Mouse (Mus musculus) myocyte (in vitro differentiated cells): ENCODE measurements around the gene Nfkbil1. TPM values are rescaled to one million over a fixed set of nuclear protein-coding genes. Genes with fewer than 3 reads are reported as not detected.

Experiments
- H3K27me3 ChIP-seq: one replicate; pipeline ENCODE4 v1.6.1; 2011; ENCODE audit not compliant: control insufficient read depth, insufficient read depth, insufficient read length
- H3K36me3 ChIP-seq: one replicate; pipeline ENCODE4 v1.6.1; 2011; ENCODE audit not compliant: control insufficient read depth, insufficient read depth
- H3K4me2 ChIP-seq: one replicate; pipeline ENCODE4 v1.6.1; 2011; ENCODE audit warnings: low read depth, control low read depth
- H3K4me3 ChIP-seq: one replicate; pipeline ENCODE4 v1.5.1; 2011; ENCODE audit warnings: mild to moderate bottlenecking, control low read depth, moderate library complexity
- H3K79me2 ChIP-seq: one replicate; pipeline ENCODE4 v1.6.1; 2011; ENCODE audit not compliant: control insufficient read depth, insufficient read depth
- H3ac ChIP-seq: one replicate; pipeline ENCODE4 v1.6.1; 2011; ENCODE audit not compliant: control insufficient read depth, insufficient read length
- CEBPB ChIP-seq: IDR thresholded peaks from 2 replicates; pipeline ENCODE4 v1.6.1; 2011; ENCODE audit warnings: mild to moderate bottlenecking, moderate library complexity; ENCODE audit not compliant: poor library complexity, insufficient read depth, severe bottlenecking
- E2F4 ChIP-seq: IDR thresholded peaks from one replicate; pipeline ENCODE4 v1.6.1; 2011; ENCODE audit warnings: mild to moderate bottlenecking, control low read depth, moderate library complexity; ENCODE audit not compliant: insufficient read depth
- MAX ChIP-seq: IDR thresholded peaks from one replicate; pipeline ENCODE4 v1.6.1; 2011; ENCODE audit warnings: low read depth, mild to moderate bottlenecking, control low read depth
- MYOD1 ChIP-seq, 3 experiments: IDR thresholded peaks; one replicate each; pipeline ENCODE4 v1.6.1; 2011; ENCODE audit warnings: control low read depth in 2 of 3, low read depth in 2 of 3, mild to moderate bottlenecking in 2 of 3, moderate library complexity in 1 of 3; ENCODE audit not compliant: insufficient read length in 2 of 3, control insufficient read depth in 1 of 3
- MYOG ChIP-seq, 3 experiments: IDR thresholded peaks; one replicate each; pipeline ENCODE4 v1.6.1; 2011; ENCODE audit warnings: control low read depth in 2 of 3, low read depth in 2 of 3, mild to moderate bottlenecking in 2 of 3; ENCODE audit not compliant: insufficient read length in 2 of 3, control insufficient read depth in 1 of 3, insufficient read depth in 1 of 3
- POLR2A ChIP-seq: IDR thresholded peaks from one replicate; pipeline ENCODE4 v1.6.1; 2011; ENCODE audit warnings: low read depth, mild to moderate bottlenecking, control low read depth, moderate library complexity; ENCODE audit not compliant: insufficient read length
- POLR2AphosphoS2 ChIP-seq: IDR thresholded peaks from one replicate; pipeline ENCODE4 v1.6.1; 2011; ENCODE audit warnings: low read depth, control low read depth; ENCODE audit not compliant: insufficient read length
- REST ChIP-seq: IDR thresholded peaks from one replicate; pipeline ENCODE4 v1.6.1; 2011; ENCODE audit warnings: mild to moderate bottlenecking, control low read depth, moderate library complexity; ENCODE audit not compliant: insufficient read depth, insufficient read length
- SRF ChIP-seq: IDR thresholded peaks from one replicate; pipeline ENCODE4 v1.6.1; 2011; ENCODE audit warnings: low read depth; ENCODE audit not compliant: control insufficient read depth, insufficient read length
- TCF12 ChIP-seq: IDR thresholded peaks from one replicate; pipeline ENCODE4 v1.6.1; 2011; ENCODE audit warnings: mild to moderate bottlenecking, control low read depth; ENCODE audit not compliant: poor library complexity, insufficient read depth, severe bottlenecking
- TCF3 ChIP-seq: IDR thresholded peaks from one replicate; pipeline ENCODE4 v1.6.1; 2011; ENCODE audit warnings: low read depth, control low read depth; ENCODE audit not compliant: insufficient read length
- USF1 ChIP-seq: IDR thresholded peaks from one replicate; pipeline ENCODE4 v1.6.1; 2011; ENCODE audit warnings: low read depth, mild to moderate bottlenecking, control low read depth, moderate library complexity
- polyA plus RNA-seq: library from polyadenylated mRNA; unstranded; fragments of >200 nt; fragmentation: generic; extraction: Trizol; gene quantifications from one replicate; pipeline ENCODE4 v1.2.1, GENCODE M21; 2012; ENCODE audit warnings: missing spikeins

Gene Nfkbil1
- polyA plus RNA-seq, 1 experiment: 27.1 TPM

DNA sequence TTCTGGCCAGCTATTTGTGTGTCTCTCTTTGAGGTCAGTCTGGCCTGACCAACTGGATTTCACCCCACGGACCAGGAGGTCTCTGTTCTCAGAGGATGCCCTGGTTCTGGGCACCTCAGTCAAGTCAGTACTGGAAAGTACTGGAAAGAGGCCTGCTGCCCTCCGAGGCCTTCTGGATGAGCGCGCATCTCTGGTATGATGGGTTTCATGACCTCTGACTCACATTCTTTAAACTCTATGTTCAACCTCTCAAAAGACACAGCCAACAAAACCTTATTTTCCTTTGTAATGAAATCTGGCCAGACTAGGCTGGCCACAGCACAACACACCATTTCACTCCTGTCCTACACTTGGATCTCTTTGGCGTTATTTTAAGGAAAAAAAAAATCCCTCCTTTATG lies 10.1 kb downstream of the Nfkbil1 start:
- H3K4me3 ChIP-seq: no peak overlapping the region
- peaks cover 10% of the 10 kb centered on the region for H3K36me3 ChIP-seq
- no peak overlapping the region for H3ac ChIP-seq
- no peaks in the 10 kb centered on the region for H3K27me3 ChIP-seq
- no peak overlapping the region for H3K4me2 ChIP-seq
- no peaks in the 10 kb centered on the region for H3K79me2 ChIP-seq
- TF ChIP-seq POLR2AphosphoS2: no peak
- TF ChIP-seq E2F4: no peak
- TF ChIP-seq POLR2A: no peak
- no peak for TF ChIP-seq MYOG (IDR thresholded peaks at IDR 0.05; ENCODE audit: control insufficient read depth in 1 of 3, insufficient read depth in 1 of 3, insufficient read length in 2 of 3, low read depth in 2 of 3)

DNA sequence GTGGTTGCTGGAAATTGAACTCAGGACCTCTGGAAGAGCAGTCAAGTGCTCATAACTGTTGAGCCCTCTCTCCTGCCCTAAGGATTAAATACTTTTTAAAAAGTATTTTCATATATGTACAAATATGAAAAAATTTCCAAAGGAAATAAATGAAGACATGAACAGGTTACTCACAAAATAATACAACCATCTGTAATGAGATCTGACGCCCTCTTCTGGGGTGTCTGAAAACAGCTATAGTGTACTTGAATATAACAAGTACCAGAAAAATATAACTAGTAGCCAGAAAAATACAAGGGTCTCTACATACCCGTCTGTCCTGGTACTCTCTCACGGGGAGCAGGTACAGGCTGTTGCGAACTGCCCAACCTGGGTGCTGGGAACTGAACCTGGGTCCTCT lies 11.0 kb downstream of the Nfkbil1 start:
- no peak overlapping the region for H3ac ChIP-seq
- peaks cover 11% of the 10 kb centered on the region for H3K36me3 ChIP-seq
- H3K27me3 ChIP-seq: no peaks in the 10 kb centered on the region
- no peaks in the 10 kb centered on the region for H3K79me2 ChIP-seq
- H3K4me2 ChIP-seq: no peak overlapping the region
- TF ChIP-seq TCF12: no peak
- TF ChIP-seq TCF3: no peak
- no peak for TF ChIP-seq REST
- no peak for TF ChIP-seq POLR2A
- TF ChIP-seq CEBPB: no peak
- TF ChIP-seq MYOG (IDR thresholded peaks at IDR 0.05; ENCODE audit: control insufficient read depth in 1 of 3, insufficient read depth in 1 of 3, insufficient read length in 2 of 3, low read depth in 2 of 3): no peak
- TF ChIP-seq MYOD1 (IDR thresholded peaks at IDR 0.05; ENCODE audit: control insufficient read depth in 1 of 3, insufficient read length in 2 of 3, low read depth in 2 of 3): no peak
- TF ChIP-seq USF1: no peak
- TF ChIP-seq E2F4: no peak
- TF ChIP-seq MAX: no peak
- no peak for TF ChIP-seq SRF
- no peak for TF ChIP-seq POLR2AphosphoS2
- H3K4me3 ChIP-seq: no peak overlapping the region

DNA sequence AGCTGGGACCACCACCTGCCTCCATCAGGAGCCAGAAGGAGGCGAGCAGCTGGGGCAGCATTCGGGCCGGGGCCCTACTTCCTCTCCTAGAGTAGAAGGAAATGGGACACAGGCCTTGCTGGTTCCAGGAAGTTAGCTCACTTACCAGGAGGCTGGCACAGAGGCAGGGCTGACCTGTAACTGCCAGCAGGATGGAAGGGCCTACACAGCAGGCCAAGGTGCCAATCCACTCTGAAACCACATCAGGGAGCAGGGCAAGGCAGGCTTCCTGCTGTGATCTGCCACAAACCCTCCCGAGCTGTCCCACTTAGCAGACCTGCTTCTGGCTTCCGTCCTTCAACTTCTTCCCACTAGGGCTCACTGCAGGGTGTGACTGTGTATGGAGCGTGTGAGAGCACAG lies 13.3 kb downstream of the Nfkbil1 start:
- no peaks in the 10 kb centered on the region for H3K27me3 ChIP-seq
- H3K79me2 ChIP-seq: no peaks in the 10 kb centered on the region
- TF ChIP-seq MYOG (IDR thresholded peaks at IDR 0.05; ENCODE audit: control insufficient read depth in 1 of 3, insufficient read depth in 1 of 3, insufficient read length in 2 of 3, low read depth in 2 of 3) (no peak), REST (no peak), CEBPB (no peak), POLR2A (no peak), USF1 (no peak), MAX (no peak), SRF (no peak)
- H3ac ChIP-seq: no peak overlapping the region
- H3K36me3 ChIP-seq: peaks cover 5% of the 10 kb centered on the region
- no peak overlapping the region for H3K4me3 ChIP-seq
- H3K4me2 ChIP-seq: no peak overlapping the region

DNA sequence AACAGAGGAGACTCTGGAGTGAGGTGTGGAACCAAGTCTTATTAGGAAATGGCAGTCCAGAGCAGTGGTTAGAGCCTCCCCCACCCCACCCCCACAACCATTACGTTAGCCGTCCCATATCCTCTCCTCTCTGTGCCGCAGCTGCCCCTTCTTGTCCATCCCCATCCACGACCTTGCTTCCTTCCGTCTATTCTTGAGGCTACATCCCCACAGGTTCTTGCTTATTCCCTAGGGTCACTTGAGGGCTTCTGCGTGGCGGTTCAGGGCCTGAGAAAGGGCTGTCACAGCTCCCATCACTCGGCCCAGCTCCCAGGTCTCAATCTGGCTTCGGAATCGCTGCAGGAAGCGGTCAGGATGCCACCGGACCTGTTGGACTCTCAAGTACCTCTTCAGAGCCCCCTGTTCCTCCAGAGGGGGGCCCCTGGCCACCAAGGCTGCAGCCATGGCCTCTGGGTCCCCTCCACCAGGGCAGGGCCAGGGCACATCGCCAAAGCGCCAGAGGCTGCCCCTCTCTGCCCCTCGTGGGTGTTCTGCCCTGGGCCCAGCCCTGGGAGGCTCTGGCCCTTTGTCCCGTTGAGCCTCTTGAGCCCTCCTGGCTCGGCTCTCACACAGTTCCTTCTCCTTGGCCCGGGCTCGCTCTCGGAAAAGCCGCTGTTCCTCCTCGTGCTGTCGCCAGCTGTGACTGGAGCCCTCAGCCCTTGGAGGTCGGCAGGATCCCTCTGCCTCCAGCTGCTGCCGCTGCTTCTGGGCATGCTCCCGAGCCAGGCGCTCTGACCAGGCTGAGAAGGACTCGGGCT lies 15.2 kb downstream of the Nfkbil1 start, which contains the start of gene Gm16181:
Gene Gm16181 (plus strand): TSS at position 679 of the 797 bp plus-strand sequence.
- Histone ChIP-seq H3K36me3 (peaks cover 5% of the 10 kb centered on the region), H3K79me2 (no peaks in the 10 kb centered on the region), H3K4me2 (no peak within 1 kb of the TSS), H3ac (no peak within 1 kb of the TSS), H3K27me3 (no peaks in the 10 kb centered on the region), H3K4me3 (no peak within 1 kb of the TSS)
- no peak for TF ChIP-seq MYOG (IDR thresholded peaks at IDR 0.05; ENCODE audit: control insufficient read depth in 1 of 3, insufficient read depth in 1 of 3, insufficient read length in 2 of 3, low read depth in 2 of 3)

DNA sequence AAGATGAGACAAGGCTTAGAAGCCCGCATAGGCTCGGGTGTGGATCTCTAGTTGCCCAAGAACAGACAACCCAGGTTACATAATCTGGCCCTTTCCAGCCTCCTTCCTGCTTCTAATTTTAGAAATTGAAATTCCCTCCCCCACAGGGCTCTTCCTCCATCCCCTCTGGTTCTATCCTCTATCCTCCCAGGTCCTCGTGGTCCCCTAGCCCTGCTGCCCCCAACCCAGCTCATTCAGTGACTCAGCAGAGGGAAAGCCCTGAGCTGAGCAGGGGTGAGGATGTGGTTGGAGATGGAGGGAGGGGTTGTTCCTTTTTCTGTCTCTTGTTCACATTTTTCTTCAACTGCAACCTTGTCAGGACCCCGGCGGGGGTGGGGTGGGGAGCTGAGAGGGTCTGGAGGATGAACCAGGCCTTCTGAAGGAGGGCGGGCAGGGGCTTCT lies 16.0 kb downstream of the Nfkbil1 start:
- no peaks in the 10 kb centered on the region for H3K27me3 ChIP-seq
- no peaks in the 10 kb centered on the region for H3K79me2 ChIP-seq
- no peak overlapping the region for H3K4me2 ChIP-seq
- H3K4me3 ChIP-seq: no peak overlapping the region
- no peak for TF ChIP-seq MYOG (IDR thresholded peaks at IDR 0.05; ENCODE audit: control insufficient read depth in 1 of 3, insufficient read depth in 1 of 3, insufficient read length in 2 of 3, low read depth in 2 of 3)
- no peak for TF ChIP-seq REST
- no peak for TF ChIP-seq E2F4
- no peak for TF ChIP-seq CEBPB
- TF ChIP-seq SRF: no peak
- no peak overlapping the region for H3ac ChIP-seq
- peaks cover 5% of the 10 kb centered on the region for H3K36me3 ChIP-seq
